Mouse (Mus musculus): ENCODE results near the gene Gm16503.
"Not testable (repeated sequence)": the region's sequence is repeated elsewhere in the genome, so short reads cannot be mapped to it uniquely, and the experiment has no call there.

GRCm38 (mm10) chr4:147559096-147559495 lies 19.1 kb downstream of the Gm16503 start:
- TF ChIP-seq CTCF (IDR thresholded peaks at IDR 0.05; ENCODE audit: borderline replicate concordance, insufficient read depth, low read length); POLR2A (IDR thresholded peaks at IDR 0.05; ENCODE audit: low read depth, low read length): not testable (repeated sequence)
